Mouse (Mus musculus) hindbrain, embryonic 14.5 days (tissue): ENCODE measurements at regions not wholly inside any gene's neighbourhood (a gene's known extent, or its start where the extent isn't known, plus 50 kb on each side); places are given as distances from the start of the nearest gene placed in this dataset.

Experiments used
- ATAC-seq: fragments of 200-750 bp; cut with Nextera tagmentation; 2 replicates; pipeline ENCODE4 v1.8.0; 2017; ENCODE audit warnings: moderate number of reproducible peaks, mild to moderate bottlenecking, moderate TSS enrichment, moderate library complexity; ENCODE audit not compliant: low FRiP score
- DNase-seq: peaks from one replicate; pipeline ENCODE4 v3.0.0-alpha.2; 2015; ENCODE audit warnings: low spot score
- H3K27ac ChIP-seq: fragments of 300-500 bp; sonication (generic); 2 replicates; pipeline ENCODE4 v1.5.1; 2014; ENCODE audit warnings: mild to moderate bottlenecking, moderate library complexity
- H3K27me3 ChIP-seq: fragments of 300-500 bp; sonication (generic); 2 replicates; pipeline ENCODE4 v1.6.1; 2014; ENCODE audit warnings: mild to moderate bottlenecking, low read length, mixed read lengths; ENCODE audit not compliant: control insufficient read depth, insufficient read depth
- H3K36me3 ChIP-seq: fragments of 300-500 bp; sonication (generic); replicated peaks from 2 replicates; pipeline ENCODE4 v1.6.1; 2014; ENCODE audit not compliant: control insufficient read depth, insufficient read depth
- H3K4me1 ChIP-seq: fragments of 300-500 bp; sonication (generic); replicated peaks from 2 replicates; pipeline ENCODE4 v1.6.1; 2014; ENCODE audit warnings: antibody characterized with exemption, low read length, mixed read lengths; ENCODE audit not compliant: control insufficient read depth, insufficient read depth
- H3K4me2 ChIP-seq: fragments of 300-500 bp; sonication (generic); replicated peaks from 2 replicates; pipeline ENCODE4 v1.6.1; 2014; ENCODE audit warnings: mild to moderate bottlenecking, moderate library complexity
- H3K4me3 ChIP-seq: fragments of 300-500 bp; sonication (generic); replicated peaks from 2 replicates; pipeline ENCODE4 v1.5.1; 2014; ENCODE audit warnings: mild to moderate bottlenecking, low read length
- H3K9ac ChIP-seq: fragments of 300-500 bp; sonication (generic); 2 replicates; pipeline ENCODE4 v1.6.1; 2014
- H3K9me3 ChIP-seq: fragments of 300-500 bp; sonication (generic); 2 replicates; pipeline ENCODE4 v1.6.1; 2016; ENCODE audit warnings: low read length; ENCODE audit not compliant: control insufficient read depth
- WGBS: fragments of 180-500 bp; shearing (Covaris S2); extraction: QIAGEN DNeasy Blood & Tissue Kit; methylation state at CpG from one replicate; pipeline ENCODE4 v1.1.7; 2014; 5-methylcytosine and 5-hydroxymethylcytosine counted together

- Histone ChIP-seq H3K36me3 (no peaks in the 10 kb centered on the region), H3K4me1 (peaks cover 7% of the 10 kb centered on the region; the same call in 1 of the 2 replicates), H3K27me3 (no peaks in the 10 kb centered on the region), H3K27ac (no peak overlapping the region), H3K9ac (no peak overlapping the region), H3K4me2 (no peak overlapping the region), H3K9me3 (no peaks in the 10 kb centered on the region), H3K4me3 (no peak overlapping the region)
- peak; percentile 51; the same call in 1 of the 2 replicates for ATAC-seq
- WGBS, result 65% methylated on average over 5 of the region's 5 CpGs
- peak; percentile 33 for DNase-seq
These were observed 1499.2 kb upstream of the Slc10a2 start for GRCm38 (mm10) chr8:6604232-6604804.

- no peak overlapping the region for H3K4me3 ChIP-seq
- H3K36me3 ChIP-seq, result no peaks in the 10 kb centered on the region
- H3K4me1 ChIP-seq, result no peaks in the 10 kb centered on the region
- no peak for ATAC-seq
- H3K4me2 ChIP-seq, result no peak overlapping the region
- no peaks in the 10 kb centered on the region for H3K27me3 ChIP-seq
- no peak overlapping the region for H3K9ac ChIP-seq
- no peaks in the 10 kb centered on the region for H3K9me3 ChIP-seq
- DNase-seq, result no peak
- no peak overlapping the region for H3K27ac ChIP-seq
These were observed 1485.0 kb upstream of the Slc10a2 start for GRCm38 (mm10) chr8:6590146-6590545.

GRCm38 (mm10) chr8:6583337-6584096 lies 1478.4 kb upstream of the Slc10a2 start:
- ATAC-seq, result no peak
- WGBS, result 94% methylated on average over 6 of the region's 6 CpGs

GRCm38 (mm10) chr8:6582732-6583131 lies 1477.6 kb upstream of the Slc10a2 start:
- Histone ChIP-seq H3K9ac (no peak overlapping the region), H3K27me3 (no peaks in the 10 kb centered on the region), H3K4me1 (no peaks in the 10 kb centered on the region), H3K4me2 (no peak overlapping the region), H3K27ac (no peak overlapping the region), H3K9me3 (no peaks in the 10 kb centered on the region), H3K4me3 (no peak overlapping the region), H3K36me3 (no peaks in the 10 kb centered on the region)
- 86% methylated on average over 3 of the region's 3 CpGs for WGBS
- DNase-seq (no peak), ATAC-seq (no peak)

More at GRCm38 (mm10) chr8:6583337-6584096, 1478.4 kb upstream of the Slc10a2 start:
- no peak overlapping the region for H3K4me3 ChIP-seq
- no peak overlapping the region for H3K4me2 ChIP-seq
- H3K27ac ChIP-seq, result no peak overlapping the region
- H3K36me3 ChIP-seq, result no peaks in the 10 kb centered on the region
- no peak for DNase-seq
- H3K4me1 ChIP-seq, result no peaks in the 10 kb centered on the region
- no peaks in the 10 kb centered on the region for H3K9me3 ChIP-seq
- H3K9ac ChIP-seq, result no peak overlapping the region
- H3K27me3 ChIP-seq, result no peaks in the 10 kb centered on the region

GRCm38 (mm10) chr8:6577868-6578634 lies 1472.9 kb upstream of the Slc10a2 start:
- no peak overlapping the region for H3K9ac ChIP-seq
- DNase-seq (no peak), ATAC-seq (no peak)
- no peak overlapping the region for H3K27ac ChIP-seq
- H3K36me3 ChIP-seq, result no peaks in the 10 kb centered on the region
- no peaks in the 10 kb centered on the region for H3K27me3 ChIP-seq
- no peak overlapping the region for H3K4me3 ChIP-seq
- no peak overlapping the region for H3K4me2 ChIP-seq
- H3K9me3 ChIP-seq, result no peaks in the 10 kb centered on the region
- WGBS, result 80% methylated on average over 4 of the region's 4 CpGs
- H3K4me1 ChIP-seq, result no peaks in the 10 kb centered on the region

DNA sequence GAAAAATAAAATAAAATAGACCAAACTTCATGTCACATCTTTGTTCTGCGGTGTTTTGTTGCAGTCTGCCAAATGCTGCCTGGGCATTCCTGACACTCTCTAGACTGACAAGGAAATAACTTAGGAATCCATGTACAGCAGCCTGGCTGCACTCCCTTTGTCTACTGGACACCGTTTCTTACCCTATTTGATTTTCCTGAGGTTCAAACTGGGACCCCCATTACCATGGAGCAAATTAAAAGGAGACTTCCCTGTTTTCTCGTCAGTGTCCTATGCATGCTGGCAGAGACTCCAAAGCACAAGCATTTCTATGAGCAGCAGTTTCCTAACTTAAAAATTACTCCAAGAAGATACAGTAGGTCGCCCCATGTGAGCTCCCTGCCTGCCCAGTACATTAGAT lies 1470.1 kb upstream of the Slc10a2 start:
- Histone ChIP-seq H3K27me3 (no peaks in the 10 kb centered on the region), H3K9ac (no peak overlapping the region), H3K4me3 (no peak overlapping the region), H3K9me3 (no peaks in the 10 kb centered on the region), H3K4me1 (no peaks in the 10 kb centered on the region), H3K27ac (no peak overlapping the region), H3K36me3 (no peaks in the 10 kb centered on the region), H3K4me2 (no peak overlapping the region)
- DNase-seq (no peak), ATAC-seq (no peak)
- 60% methylated on average over 4 of the region's 4 CpGs for WGBS

GRCm38 (mm10) chr8:6573492-6573891 lies 1468.3 kb upstream of the Slc10a2 start:
- Histone ChIP-seq H3K27ac (no peak overlapping the region), H3K4me2 (no peak overlapping the region), H3K9ac (no peak overlapping the region), H3K36me3 (no peaks in the 10 kb centered on the region), H3K4me3 (no peak overlapping the region), H3K27me3 (no peaks in the 10 kb centered on the region), H3K4me1 (no peaks in the 10 kb centered on the region), H3K9me3 (no peaks in the 10 kb centered on the region)
- DNase-seq, result no peak
- 93% methylated on average over 3 of the region's 3 CpGs for WGBS
- ATAC-seq, result no peak

DNA sequence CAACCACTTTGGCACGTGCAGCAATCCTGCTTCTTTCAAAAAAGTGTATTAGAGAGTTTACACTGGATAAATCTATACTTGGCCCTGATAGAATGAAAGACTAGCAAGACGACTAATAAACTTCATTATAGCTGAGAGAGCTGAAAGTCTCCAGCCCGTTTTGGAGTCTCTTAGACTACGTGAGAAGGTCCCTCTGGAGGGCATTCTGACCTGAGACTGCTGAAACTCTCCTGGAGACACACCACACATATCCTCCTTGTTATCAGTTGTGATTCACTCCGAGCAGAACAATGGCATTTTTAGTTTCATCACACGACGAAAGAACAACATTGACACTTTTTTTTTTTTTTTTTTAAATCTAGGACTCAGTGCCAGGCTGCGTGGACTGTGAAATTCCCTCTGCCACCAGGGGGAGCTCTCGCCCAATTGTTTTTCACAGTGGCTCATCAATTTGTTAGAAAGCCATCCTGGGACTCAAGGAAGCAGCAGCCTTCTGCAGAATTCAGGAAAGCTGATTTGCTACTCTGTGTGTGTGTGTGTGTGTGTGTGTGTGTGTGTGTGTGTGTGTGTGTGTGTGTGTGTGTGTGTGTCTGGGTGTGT lies 1467.0 kb upstream of the Slc10a2 start:
- H3K4me3 ChIP-seq, result no peak overlapping the region
- 35% methylated on average over 9 of the region's 9 CpGs for WGBS
- no peaks in the 10 kb centered on the region for H3K9me3 ChIP-seq
- DNase-seq (peak; percentile 88), ATAC-seq (peak; percentile 72)
- H3K27ac ChIP-seq, result no peak overlapping the region
- H3K4me2 ChIP-seq, result no peak overlapping the region
- no peak overlapping the region for H3K9ac ChIP-seq
- no peaks in the 10 kb centered on the region for H3K4me1 ChIP-seq
- H3K27me3 ChIP-seq, result no peaks in the 10 kb centered on the region
- no peaks in the 10 kb centered on the region for H3K36me3 ChIP-seq

GRCm38 (mm10) chr8:6550965-6551364 lies 1445.8 kb upstream of the Slc10a2 start:
- no peak for DNase-seq
- no peak overlapping the region for H3K9ac ChIP-seq
- no peak for ATAC-seq

More at GRCm38 (mm10) chr8:6550965-6551364, 1445.8 kb upstream of the Slc10a2 start:
- H3K4me2 ChIP-seq, result no peak overlapping the region
- no peaks in the 10 kb centered on the region for H3K36me3 ChIP-seq
- no peaks in the 10 kb centered on the region for H3K4me1 ChIP-seq
- H3K27me3 ChIP-seq, result no peaks in the 10 kb centered on the region
- no peak overlapping the region for H3K4me3 ChIP-seq
- no peak overlapping the region for H3K27ac ChIP-seq
- H3K9me3 ChIP-seq, result no peaks in the 10 kb centered on the region
